Mouse (Mus musculus) limb, embryonic 15.5 days (tissue): Measurements from ENCODE around the gene Ccdc22. TPM values are rescaled to one million over a fixed set of nuclear protein-coding genes. Genes with fewer than 3 reads are reported as not detected.

Experiments
- ATAC-seq: fragments of 200-750 bp; cut with Nextera tagmentation; 2 replicates; pipeline ENCODE4 v1.8.0; 2017; ENCODE audit warnings: low read depth, moderate TSS enrichment; ENCODE audit not compliant: insufficient number of reproducible peaks, low FRiP score, low TSS enrichment
- H3K27ac ChIP-seq: fragments of 300-500 bp; sonication (generic); 2 replicates; pipeline ENCODE4 v1.5.1; 2015; ENCODE audit warnings: moderate library complexity, mild to moderate bottlenecking, inconsistent platforms
- H3K27me3 ChIP-seq: fragments of 300-500 bp; sonication (generic); 2 replicates; pipeline ENCODE4 v1.6.1; 2015; ENCODE audit warnings: inconsistent platforms
- H3K36me3 ChIP-seq: fragments of 300-500 bp; sonication (generic); 2 replicates; pipeline ENCODE4 v1.6.1; 2015; ENCODE audit warnings: inconsistent platforms
- H3K4me1 ChIP-seq: fragments of 300-500 bp; sonication (generic); 2 replicates; pipeline ENCODE4 v1.6.1; 2015; ENCODE audit warnings: inconsistent platforms
- H3K4me2 ChIP-seq: fragments of 300-500 bp; sonication (generic); 2 replicates; pipeline ENCODE4 v1.6.1; 2015; ENCODE audit warnings: mild to moderate bottlenecking, inconsistent platforms
- H3K4me3 ChIP-seq: fragments of 300-500 bp; sonication (generic); 2 replicates; pipeline ENCODE4 v1.5.1; 2015; ENCODE audit warnings: mild to moderate bottlenecking, inconsistent platforms
- H3K9ac ChIP-seq: fragments of 300-500 bp; sonication (generic); 2 replicates; pipeline ENCODE4 v1.6.1; 2015; ENCODE audit warnings: inconsistent platforms
- H3K9me3 ChIP-seq: fragments of 300-500 bp; sonication (generic); 2 replicates; pipeline ENCODE4 v1.6.1; 2016; ENCODE audit warnings: inconsistent platforms
- WGBS: fragments of 180-500 bp; shearing (Covaris S2); methylation state at CpG from one replicate; pipeline ENCODE4 v1.1.7; 2015; 5-methylcytosine and 5-hydroxymethylcytosine counted together
- polyA plus RNA-seq: library from polyadenylated mRNA; unstranded; fragments of >200 nt; fragmentation: Nextera tagmentation; extraction: Ambion mirVana; gene quantifications from 2 replicates; pipeline ENCODE4 v1.2.1, GENCODE M21; 2015

The Ccdc22 gene
- polyA plus RNA-seq, 1 experiment from 2014 or later, result 28.4 TPM

GRCm38 (mm10) chrX:7610035-7610434 is 4.7 kb upstream of the Ccdc22 start:
- Histone ChIP-seq H3K27ac (no peak overlapping the region), H3K36me3 (no peaks in the 10 kb centered on the region), H3K9ac (peak overlapping the region; percentile 20; the same call in 1 of the 2 replicates), H3K9me3 (no peaks in the 10 kb centered on the region), H3K27me3 (0 out of 2 replicates have a peak, but pooled peaks cover 2% of the 10 kb centered on the region), H3K4me2 (peak overlapping the region; percentile 66), H3K4me3 (peak overlapping the region; percentile 40), H3K4me1 (0 out of 2 replicates have a peak, but pooled peaks cover 4% of the 10 kb centered on the region)
- WGBS, result 25% methylated on average over 21 of the region's 21 CpGs
- no peak for ATAC-seq

GRCm38 (mm10) chrX:7606783-7607182 is 1.5 kb upstream of the Ccdc22 start, which contains the start of gene Cacna1f:
Cacna1f (plus strand) TSS chrX:7607083.
- H3K9me3 ChIP-seq, result no peaks in the 10 kb centered on the region
- WGBS, result 73% methylated on average over 6 of the region's 6 CpGs

GRCm38 (mm10) chrX:7605575-7605941 is 241 bp upstream of the Ccdc22 start:
- H3K27ac ChIP-seq, result no peak overlapping the region
- WGBS, result 45% methylated on average over 8 of the region's 8 CpGs
- H3K9ac ChIP-seq, result no peak overlapping the region
- no peaks in the 10 kb centered on the region for H3K27me3 ChIP-seq
- H3K4me1 ChIP-seq, result 0 out of 2 replicates have a peak, but pooled peaks cover 9% of the 10 kb centered on the region
- no peak overlapping the region for H3K4me3 ChIP-seq
- ATAC-seq, result no peak
- H3K4me2 ChIP-seq, result no peak overlapping the region
- H3K36me3 ChIP-seq, result no peaks in the 10 kb centered on the region
- no peaks in the 10 kb centered on the region for H3K9me3 ChIP-seq

More at GRCm38 (mm10) chrX:7606783-7607182, 1.5 kb upstream of the Ccdc22 start, which contains the start of gene Cacna1f:
- no peak within 1 kb of the TSS for H3K27ac ChIP-seq
- H3K36me3 ChIP-seq, result no peaks in the 10 kb centered on the region
- no peak within 1 kb of the TSS for H3K9ac ChIP-seq
- H3K4me2 ChIP-seq, result no peak within 1 kb of the TSS
- 0 out of 2 replicates have a peak, but pooled peaks cover 9% of the 10 kb centered on the region for H3K4me1 ChIP-seq
- H3K4me3 ChIP-seq, result no peak within 1 kb of the TSS
- no peak for ATAC-seq
- 0 out of 2 replicates have a peak, but pooled peaks cover 2% of the 10 kb centered on the region for H3K27me3 ChIP-seq

- no peak for ATAC-seq
- 0 out of 2 replicates have a peak, but pooled peaks cover 5% of the 10 kb centered on the region for H3K4me1 ChIP-seq
- no peaks in the 10 kb centered on the region for H3K9me3 ChIP-seq
- no peak overlapping the region for H3K4me2 ChIP-seq
- 89% methylated on average over 7 of the region's 7 CpGs for WGBS
- H3K36me3 ChIP-seq, result no peaks in the 10 kb centered on the region
- no peak overlapping the region for H3K9ac ChIP-seq
- no peaks in the 10 kb centered on the region for H3K27me3 ChIP-seq
- H3K27ac ChIP-seq, result no peak overlapping the region
- H3K4me3 ChIP-seq, result peak overlapping the region; percentile 49; the same call in 1 of the 2 replicates
Measured at GRCm38 (mm10) chrX:7604004-7604403, 1.3 kb downstream of the Ccdc22 start.

GRCm38 (mm10) chrX:7595371-7595770 is 9.9 kb downstream of the Ccdc22 start:
- H3K4me2 ChIP-seq, result no peak overlapping the region
- H3K27ac ChIP-seq, result no peak overlapping the region
- no peak overlapping the region for H3K4me3 ChIP-seq
- ATAC-seq, result no peak
- no peaks in the 10 kb centered on the region for H3K4me1 ChIP-seq
- H3K36me3 ChIP-seq, result peaks cover 20% of the 10 kb centered on the region; the same call in 1 of the 2 replicates
- H3K9ac ChIP-seq, result no peak overlapping the region
- 81% methylated on average over 9 of the region's 9 CpGs for WGBS
- no peaks in the 10 kb centered on the region for H3K27me3 ChIP-seq
- H3K9me3 ChIP-seq, result no peaks in the 10 kb centered on the region

GRCm38 (mm10) chrX:7586356-7586755 is 19.0 kb downstream of the Ccdc22 start:
- Histone ChIP-seq H3K27ac (no peak overlapping the region), H3K9me3 (no peaks in the 10 kb centered on the region), H3K9ac (no peak overlapping the region), H3K4me2 (no peak overlapping the region), H3K36me3 (0 out of 2 replicates have a peak, but pooled peaks cover 10% of the 10 kb centered on the region), H3K4me1 (no peaks in the 10 kb centered on the region), H3K4me3 (no peak overlapping the region), H3K27me3 (no peaks in the 10 kb centered on the region)
- WGBS, result 88% methylated on average over 3 of the region's 5 CpGs
- ATAC-seq, result no peak

GRCm38 (mm10) chrX:7583881-7584280 is 21.4 kb downstream of the Ccdc22 start:
- ATAC-seq, result no peak
- WGBS, result 91% methylated on average over 11 of the region's 11 CpGs

GRCm38 (mm10) chrX:7581151-7581550 is 24.2 kb downstream of the Ccdc22 start:
- H3K4me1 ChIP-seq, result no peaks in the 10 kb centered on the region
- no peak overlapping the region for H3K4me2 ChIP-seq
- H3K27ac ChIP-seq, result no peak overlapping the region
- no peak overlapping the region for H3K4me3 ChIP-seq
- no peaks in the 10 kb centered on the region for H3K27me3 ChIP-seq
- H3K9ac ChIP-seq, result no peak overlapping the region
- WGBS, result 89% methylated on average over 2 of the region's 2 CpGs
- H3K9me3 ChIP-seq, result no peaks in the 10 kb centered on the region
- H3K36me3 ChIP-seq, result no peaks in the 10 kb centered on the region
- ATAC-seq, result no peak

More at GRCm38 (mm10) chrX:7583881-7584280, 21.4 kb downstream of the Ccdc22 start:
- no peak overlapping the region for H3K4me3 ChIP-seq
- H3K4me1 ChIP-seq, result no peaks in the 10 kb centered on the region
- H3K27me3 ChIP-seq, result no peaks in the 10 kb centered on the region
- no peak overlapping the region for H3K27ac ChIP-seq
- no peak overlapping the region for H3K4me2 ChIP-seq
- no peaks in the 10 kb centered on the region for H3K9me3 ChIP-seq
- H3K36me3 ChIP-seq, result 0 out of 2 replicates have a peak, but pooled peaks cover 2% of the 10 kb centered on the region
- no peak overlapping the region for H3K9ac ChIP-seq

GRCm38 (mm10) chrX:7574885-7575231 is 30.5 kb downstream of the Ccdc22 start:
- Histone ChIP-seq H3K27ac (peak overlapping the region; percentile 55; the same call in 1 of the 2 replicates), H3K4me2 (peak overlapping the region; percentile 60), H3K27me3 (no peaks in the 10 kb centered on the region), H3K4me1 (peaks cover 9% of the 10 kb centered on the region; the same call in 1 of the 2 replicates), H3K9ac (no peak overlapping the region), H3K9me3 (no peaks in the 10 kb centered on the region), H3K36me3 (no peaks in the 10 kb centered on the region), H3K4me3 (peak overlapping the region; percentile 59)
- no peak for ATAC-seq
- WGBS, result 26% methylated on average over 5 of the region's 6 CpGs

- Histone ChIP-seq H3K27me3 (no peaks in the 10 kb centered on the region), H3K36me3 (no peaks in the 10 kb centered on the region), H3K4me3 (peak within 1 kb of the TSS; percentile 59), H3K27ac (peak within 1 kb of the TSS; percentile 84), H3K4me2 (peak within 1 kb of the TSS; percentile 60), H3K4me1 (peaks cover 9% of the 10 kb centered on the region; the same call in 1 of the 2 replicates), H3K9me3 (no peaks in the 10 kb centered on the region), H3K9ac (peak within 1 kb of the TSS; percentile 54)
- ATAC-seq, result peak; percentile 97
- WGBS, result 22% methylated on average over 63 of the region's 65 CpGs
Measured at GRCm38 (mm10) chrX:7574087-7574884, 31.0 kb downstream of the Ccdc22 start, which contains the start of gene Ppp1r3f. Ppp1r3f (minus strand) TSS chrX:7574283.

- Histone ChIP-seq H3K4me2 (peak within 1 kb of the TSS; percentile 60), H3K9me3 (no peaks in the 10 kb centered on the region), H3K4me1 (peaks cover 9% of the 10 kb centered on the region; the same call in 1 of the 2 replicates), H3K4me3 (peak within 1 kb of the TSS; percentile 59), H3K27me3 (no peaks in the 10 kb centered on the region), H3K9ac (peak within 1 kb of the TSS; percentile 54), H3K36me3 (no peaks in the 10 kb centered on the region), H3K27ac (peak within 1 kb of the TSS; percentile 84)
- peak; percentile 75; the same call in 1 of the 2 replicates for ATAC-seq
- 39% methylated on average over 57 of the region's 72 CpGs for WGBS
Measured at GRCm38 (mm10) chrX:7573176-7574086, 31.9 kb downstream of the Ccdc22 start, which contains the start of gene Foxp3. Foxp3 (plus strand) TSS chrX:7573644.
